Mouse (Mus musculus) thymus, postnatal 4 days (tissue): ENCODE data around the gene Eef1a2.
A peak's percentile ranks its signal among the peaks of the same experiment; 100 is the strongest.
"Not testable (repeated sequence)": the region's sequence is repeated elsewhere in the genome, so short reads cannot be mapped to it uniquely, and the experiment has no call there.

Experiments
- DNase-seq: peaks from one replicate; pipeline ENCODE4 v3.0.0; 2021

Eef1a2 gene

DNA sequence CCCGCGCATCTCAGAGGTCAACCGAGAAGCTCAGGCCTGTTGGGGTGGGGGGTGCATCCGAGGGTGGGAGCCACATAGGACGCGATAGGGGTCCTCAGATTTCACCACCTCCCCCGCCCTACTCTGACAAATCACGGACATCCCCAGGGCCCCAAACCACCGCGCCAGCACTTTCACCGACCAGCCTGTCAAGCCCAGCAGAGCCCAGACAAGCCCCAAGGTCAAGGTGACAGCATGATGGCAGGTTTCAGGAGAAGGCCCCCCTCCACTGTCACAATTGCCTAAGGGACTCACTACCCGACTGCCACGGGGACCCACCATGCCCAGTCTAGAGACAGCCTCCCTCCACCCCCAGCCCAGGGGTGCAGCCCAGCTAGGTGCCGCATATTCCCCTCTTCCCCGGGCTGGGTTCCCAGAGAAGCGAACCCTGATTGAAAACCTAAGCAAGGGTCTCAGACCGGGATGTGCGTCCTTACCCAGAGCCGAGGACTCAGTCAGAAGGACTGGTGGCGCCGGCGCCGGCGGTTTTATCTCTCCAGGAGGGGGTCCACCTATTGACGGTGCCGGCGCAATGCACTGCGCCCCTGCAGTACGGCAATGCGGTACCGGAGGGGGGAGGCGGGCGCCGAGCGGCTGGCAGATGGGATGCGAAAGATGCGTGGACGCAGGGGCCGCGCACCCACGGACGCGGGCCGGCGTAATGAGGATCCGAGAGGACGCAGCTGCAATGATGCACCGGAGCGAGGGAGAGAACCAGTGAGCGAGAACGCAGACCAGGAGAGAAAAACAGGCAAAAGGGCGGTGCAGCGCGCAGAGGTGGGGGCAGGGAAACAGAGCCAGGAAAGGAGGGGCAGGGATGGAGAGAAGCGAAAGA, at the start of gene Eef1a2:
Gene Eef1a2 (minus strand): TSS at position 767 of the 874 bp plus-strand sequence.
- DNase-seq, result no peak

DNA sequence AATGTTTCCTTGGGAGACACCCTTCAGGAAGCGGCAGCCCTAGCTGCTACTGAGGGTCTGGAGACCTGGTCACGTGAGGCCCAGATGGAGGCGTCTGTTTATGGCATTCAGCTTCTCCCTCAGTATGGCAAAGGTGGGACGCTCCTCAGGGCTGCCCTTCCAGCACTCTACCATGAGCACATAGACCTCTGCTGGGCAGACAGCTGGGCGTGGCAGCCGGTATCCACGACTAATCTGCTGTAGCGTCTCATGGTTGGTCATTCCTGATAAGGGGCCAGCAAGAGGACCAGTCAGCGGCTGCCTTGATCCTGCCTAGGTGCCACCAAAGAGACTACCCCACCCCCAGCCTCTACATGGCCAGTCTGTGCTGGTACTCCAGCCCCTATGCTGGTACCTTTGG, 49.3 kb upstream of the Eef1a2 start:
- DNase-seq, result no peak

DNA sequence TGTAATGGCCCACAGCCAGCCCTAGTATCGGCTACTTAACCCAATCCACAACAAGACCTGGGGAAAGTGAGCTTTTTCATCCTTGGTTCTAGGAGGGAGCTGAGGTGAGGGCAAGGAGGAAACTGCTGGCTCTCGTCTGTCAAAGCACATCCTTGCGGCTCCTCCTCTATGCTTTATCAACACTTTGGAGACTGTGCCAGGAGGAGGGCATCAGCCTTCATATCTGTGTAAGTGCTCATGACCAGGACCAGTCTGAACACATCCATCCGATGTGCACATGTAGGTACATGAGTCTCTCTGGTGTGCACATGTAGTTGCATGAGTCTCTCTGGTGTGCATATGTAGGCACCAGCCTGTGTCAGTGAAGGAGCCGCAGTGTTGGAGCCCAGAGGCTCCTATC, 48.9 kb upstream of the Eef1a2 start:
- DNase-seq, result no peak

GRCm38 (mm10) chr2:181202886-181203285, 46.1 kb upstream of the Eef1a2 start:
- no peak for DNase-seq

DNA sequence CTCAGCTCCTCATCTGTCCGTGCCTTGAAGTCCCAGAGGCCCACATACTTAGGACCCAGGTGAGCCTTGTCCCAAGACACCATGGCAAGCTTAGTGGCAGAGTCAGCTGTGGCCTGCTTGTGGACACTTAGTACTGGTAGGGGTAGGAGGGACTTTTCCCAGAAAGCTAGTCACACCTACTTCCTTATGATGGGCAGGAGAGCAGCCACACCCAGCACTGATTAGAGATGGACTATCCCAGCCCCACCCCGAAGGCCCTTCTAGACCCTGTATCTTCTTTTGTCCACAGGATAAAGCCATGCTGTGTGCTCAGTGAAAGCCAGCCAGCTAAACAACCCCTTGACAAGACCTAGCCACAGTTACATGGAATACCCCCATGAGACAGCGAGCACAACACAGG, 45.6 kb upstream of the Eef1a2 start, which contains the start of gene Ptk6:
Gene Ptk6 (minus strand): TSS at position 368 of the 400 bp plus-strand sequence.
- DNase-seq, result no peak

DNA sequence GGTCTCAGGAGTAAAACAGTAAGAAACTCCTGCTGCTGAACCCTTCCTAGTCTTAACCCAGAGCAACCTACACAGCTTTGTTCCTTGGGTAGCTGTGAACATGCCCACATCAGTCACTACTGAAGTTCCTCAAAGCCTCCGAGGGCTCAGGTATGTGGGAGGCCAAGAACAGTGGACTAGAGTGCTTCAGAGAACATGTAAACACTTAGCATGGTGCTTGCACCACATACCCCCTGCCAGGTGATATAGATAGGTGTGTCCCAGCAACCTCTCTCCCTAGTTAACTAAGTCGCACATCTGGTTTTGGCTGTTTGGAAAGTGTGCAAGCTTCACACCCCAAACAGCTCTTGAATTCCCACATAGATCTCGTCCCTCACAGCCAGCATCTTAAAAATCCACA, 44.8 kb upstream of the Eef1a2 start:
- DNase-seq, result no peak

GRCm38 (mm10) chr2:181196628-181197300, 40.0 kb upstream of the Eef1a2 start:
- no peak for DNase-seq

DNA sequence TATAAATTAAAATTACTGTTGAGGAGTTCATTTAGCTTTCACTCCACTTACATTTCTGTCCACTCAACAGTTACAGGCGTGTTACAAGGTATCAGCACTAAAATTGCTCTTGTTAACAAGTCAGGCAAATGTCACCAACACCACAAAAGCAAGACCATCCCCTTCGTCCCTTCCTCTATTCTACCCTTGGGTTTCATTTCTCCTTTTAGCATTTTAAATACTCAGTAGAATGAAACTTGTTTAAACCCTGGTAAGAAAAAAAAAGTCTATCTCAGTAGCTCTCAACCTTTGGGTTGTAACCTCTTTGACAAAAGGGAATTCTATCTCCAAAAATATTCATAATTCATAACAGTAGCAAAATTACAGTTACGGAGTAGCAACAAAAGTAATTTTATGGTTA, 36.2 kb upstream of the Eef1a2 start:
- no peak for DNase-seq

DNA sequence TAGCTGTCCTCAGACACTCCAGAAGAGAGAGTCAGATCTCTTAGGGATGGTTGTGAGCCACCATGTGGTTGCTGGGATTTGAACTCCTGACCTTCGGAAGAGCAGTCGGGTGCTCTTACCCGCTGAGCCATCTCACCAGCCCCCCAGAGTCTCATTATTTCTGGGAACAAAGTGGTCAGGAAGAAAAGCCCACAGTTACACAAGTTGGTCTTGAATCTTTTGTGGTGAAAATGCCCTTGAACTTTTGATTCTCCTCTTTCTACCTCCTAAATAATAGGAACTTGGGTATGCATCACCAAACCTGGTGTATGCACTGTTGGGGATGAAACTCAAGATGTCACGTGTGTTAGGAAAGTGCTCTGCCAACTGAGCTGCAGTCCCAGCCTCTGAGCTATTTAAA, 35.1 kb upstream of the Eef1a2 start:
- DNase-seq, result no peak

GRCm38 (mm10) chr2:181191385-181191784, 34.6 kb upstream of the Eef1a2 start:
- DNase-seq, result not testable (repeated sequence)

- no peak for DNase-seq
These were observed 32.5 kb upstream of the Eef1a2 start for GRCm38 (mm10) chr2:181189321-181189720.

GRCm38 (mm10) chr2:181188681-181189080, 31.9 kb upstream of the Eef1a2 start:
- peak; percentile 32 for DNase-seq

- DNase-seq, result peak; percentile 94
These were observed 30.5 kb upstream of the Eef1a2 start, which contains the start of gene Ppdpf for GRCm38 (mm10) chr2:181187121-181188000. Ppdpf (plus strand) TSS chr2:181187247.

DNA sequence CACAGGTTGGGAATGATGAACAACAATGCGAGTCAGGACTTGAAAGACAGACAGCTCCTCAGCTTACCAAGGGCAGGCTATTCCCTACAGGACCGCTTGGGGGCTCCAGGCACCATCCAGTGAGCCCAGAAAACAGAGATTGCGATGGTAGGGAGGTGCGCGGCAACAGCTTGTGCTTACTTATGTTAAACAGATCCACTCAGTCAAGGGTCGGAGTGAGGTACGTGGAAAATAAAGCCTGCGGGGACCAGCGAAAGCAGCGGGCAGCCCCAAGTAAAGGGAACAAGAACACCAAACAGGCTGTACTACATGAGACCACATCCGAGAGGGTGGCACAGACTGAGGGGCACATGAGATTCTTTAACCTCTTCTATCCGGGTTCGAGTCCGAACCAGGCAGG, 29.8 kb upstream of the Eef1a2 start:
- peak; percentile 89 for DNase-seq

- no peak for DNase-seq
These were observed 24.1 kb upstream of the Eef1a2 start for GRCm38 (mm10) chr2:181180898-181181297.

DNA sequence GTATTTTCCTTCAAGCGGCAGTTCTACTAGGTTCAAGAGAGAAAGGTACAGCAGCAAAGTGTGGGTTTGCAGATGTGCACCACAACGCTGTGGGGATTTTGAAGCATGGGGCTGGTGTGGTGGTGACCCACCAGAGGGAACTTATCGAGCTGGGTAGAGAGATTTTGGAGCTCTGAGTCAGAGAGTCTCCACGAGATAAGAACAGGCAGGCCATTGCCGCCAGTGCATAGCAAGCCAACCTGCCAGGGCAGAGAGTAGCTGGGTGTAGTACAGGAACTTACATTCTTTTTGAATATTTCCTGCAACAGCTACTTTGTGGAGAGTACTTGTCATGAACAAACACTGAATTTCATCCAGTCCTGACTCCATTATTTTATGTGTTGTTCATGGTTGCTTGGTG, 21.7 kb upstream of the Eef1a2 start:
- DNase-seq, result no peak

- no peak for DNase-seq
These were observed 21.2 kb upstream of the Eef1a2 start for GRCm38 (mm10) chr2:181178015-181178414.

DNA sequence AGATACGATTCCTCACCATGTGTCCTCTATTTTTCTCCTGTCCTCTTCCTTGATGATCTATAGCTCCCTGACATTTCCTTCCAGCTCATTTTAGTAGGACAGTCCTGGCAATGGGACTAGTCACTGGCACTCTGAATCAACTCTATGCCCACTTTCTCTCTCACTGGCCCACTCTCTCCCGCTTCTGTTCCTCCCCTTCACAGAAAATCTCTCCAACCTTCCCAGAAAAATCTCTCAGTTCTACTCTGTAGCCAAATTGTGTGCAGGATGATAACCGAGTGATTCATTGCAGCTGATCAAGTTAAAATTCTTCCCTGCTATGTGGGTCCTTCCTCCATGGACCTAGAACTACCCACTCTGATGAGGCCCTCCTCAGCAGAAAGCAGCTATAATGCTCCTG, 17.8 kb upstream of the Eef1a2 start:
- no peak for DNase-seq

DNA sequence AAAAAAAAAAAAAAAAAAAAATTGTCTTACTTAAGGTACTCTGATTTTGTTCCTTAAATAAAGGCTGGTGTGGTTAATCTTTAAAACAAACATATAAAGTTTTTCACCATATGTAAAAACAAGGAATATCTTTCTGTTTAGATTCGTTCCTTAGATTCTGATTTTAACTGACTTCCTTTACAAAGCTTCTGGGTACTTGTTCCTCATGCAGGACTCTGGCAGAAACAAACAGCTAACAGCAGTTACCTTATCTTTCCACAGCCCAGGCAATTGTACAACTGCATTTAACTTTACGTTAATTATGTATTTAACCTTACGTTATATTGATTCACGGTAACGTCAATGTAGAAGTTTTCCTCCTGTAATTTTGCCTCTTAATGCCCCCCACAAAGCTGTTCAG, 9.7 kb upstream of the Eef1a2 start:
- no peak for DNase-seq

DNA sequence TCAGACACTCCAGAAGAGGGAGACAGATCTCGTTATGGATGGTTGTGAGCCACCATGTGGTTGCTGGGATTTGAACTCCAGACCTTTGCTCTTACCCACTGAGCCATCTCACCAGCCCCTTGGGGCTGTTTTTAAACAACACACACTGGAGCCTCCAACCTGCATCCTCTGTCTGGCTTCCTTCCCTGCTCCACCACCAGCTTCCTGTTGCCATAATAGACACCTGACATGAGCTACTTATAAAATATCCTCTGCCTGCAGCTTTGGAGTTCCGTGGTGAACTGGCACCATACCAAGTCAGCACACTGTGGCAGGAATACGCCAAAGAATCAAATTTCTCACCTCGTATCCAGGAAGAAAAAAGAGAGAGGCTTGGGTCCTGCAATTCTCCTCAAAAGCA, 4.0 kb upstream of the Eef1a2 start:
- no peak for DNase-seq

- no peak for DNase-seq
These were observed 3.0 kb upstream of the Eef1a2 start for GRCm38 (mm10) chr2:181159771-181160170.

DNA sequence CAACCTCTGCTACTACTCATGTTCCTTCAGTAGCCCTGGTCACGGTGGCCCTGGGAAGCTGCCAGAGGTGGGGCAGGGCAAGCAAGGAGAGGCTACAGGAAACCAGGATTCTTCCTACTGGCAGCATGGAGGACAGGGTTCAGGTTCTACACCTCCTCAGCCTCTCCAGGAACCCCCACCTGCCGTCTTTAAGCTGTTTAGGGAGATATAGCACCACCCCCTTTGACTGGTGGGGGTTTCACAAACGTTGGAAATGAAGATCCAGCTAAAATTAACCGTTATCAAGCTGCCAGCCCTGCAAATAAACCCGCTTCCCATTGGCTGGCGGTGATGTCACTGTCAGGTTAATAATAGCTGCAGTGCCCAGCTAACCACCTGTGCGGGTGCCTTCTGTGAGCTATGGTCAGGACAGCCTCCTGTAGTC, 2.3 kb upstream of the Eef1a2 start:
- DNase-seq, result no peak

GRCm38 (mm10) chr2:181158471-181158870, 1.7 kb upstream of the Eef1a2 start:
- no peak for DNase-seq
